Mouse (Mus musculus) limb, embryonic 14.5 days (tissue): Measurements from ENCODE around the gene Hoxd9. TPM values are rescaled to one million over a fixed set of nuclear protein-coding genes. Genes with fewer than 3 reads are reported as not detected.
A peak's percentile ranks its signal among the peaks of the same experiment; 100 is the strongest.

Source experiments
- ATAC-seq: fragments of 200-750 bp; cut with Nextera tagmentation; 2 replicates; pipeline ENCODE4 v1.8.0; 2017; ENCODE audit warnings: low read depth, moderate number of reproducible peaks, moderate TSS enrichment; ENCODE audit not compliant: low FRiP score
- DNase-seq: peaks from one replicate; pipeline ENCODE4 v3.0.0-alpha.2; 2015; ENCODE audit warnings: low spot score
- H3K27ac ChIP-seq: fragments of 300-500 bp; sonication (generic); replicated peaks from 2 replicates; pipeline ENCODE4 v1.5.1; 2014; ENCODE audit warnings: low read depth, mild to moderate bottlenecking, low read length, moderate library complexity, mixed read lengths
- H3K27me3 ChIP-seq: fragments of 300-500 bp; sonication (generic); 2 replicates; pipeline ENCODE4 v1.6.1; 2014; ENCODE audit warnings: low read length, mixed read lengths; ENCODE audit not compliant: control insufficient read depth, insufficient read depth
- H3K36me3 ChIP-seq: fragments of 300-500 bp; sonication (generic); 2 replicates; pipeline ENCODE4 v1.6.1; 2014; ENCODE audit warnings: mild to moderate bottlenecking, low read length, moderate library complexity, mixed read lengths; ENCODE audit not compliant: control insufficient read depth, insufficient read depth
- H3K4me1 ChIP-seq: fragments of 300-500 bp; sonication (generic); 2 replicates; pipeline ENCODE4 v1.6.1; 2014; ENCODE audit warnings: antibody characterized with exemption, low read length, mixed read lengths; ENCODE audit not compliant: control insufficient read depth, insufficient read depth
- H3K4me2 ChIP-seq: fragments of 300-500 bp; sonication (generic); replicated peaks from 2 replicates; pipeline ENCODE4 v1.6.1; 2014; ENCODE audit warnings: low read depth, mild to moderate bottlenecking, low read length, moderate library complexity; ENCODE audit not compliant: severe bottlenecking
- H3K4me3 ChIP-seq: fragments of 300-500 bp; sonication (generic); replicated peaks from 2 replicates; pipeline ENCODE4 v1.5.1; 2014; ENCODE audit warnings: low read length
- H3K9ac ChIP-seq: fragments of 300-500 bp; sonication (generic); 2 replicates; pipeline ENCODE4 v1.6.1; 2014; ENCODE audit warnings: mild to moderate bottlenecking, low read depth, low read length, moderate library complexity; ENCODE audit not compliant: severe bottlenecking
- H3K9me3 ChIP-seq: fragments of 300-500 bp; sonication (generic); 2 replicates; pipeline ENCODE4 v1.6.1; 2016; ENCODE audit warnings: low read length; ENCODE audit not compliant: control insufficient read depth
- POLR2A ChIP-seq: fragments of 200-500 bp; IDR thresholded peaks from 2 replicates; pipeline ENCODE4 v1.8.0; 2012; ENCODE audit warnings: inconsistent platforms, mild to moderate bottlenecking, moderate library complexity, borderline replicate concordance; ENCODE audit not compliant: insufficient read depth, insufficient read length; ENCODE audit errors: extremely low read depth
- WGBS: fragments of 180-500 bp; shearing (Covaris S2); extraction: QIAGEN DNeasy Blood & Tissue Kit; methylation state at CpG from one replicate; pipeline ENCODE4 v1.1.7; 2014; 5-methylcytosine and 5-hydroxymethylcytosine counted together
- polyA plus RNA-seq, 2 experiments: library from polyadenylated mRNA; depleted of rRNA in 1 of 2; stranded (reverse) in 1 of 2; unstranded in 1 of 2; fragments of >200 nt; fragmentation: Nextera tagmentation in 1 of 2; extraction: Ambion mirVana in 1 of 2; gene quantifications; 2 replicates each; pipeline versions ENCODE4 v1.2.1 to v1.2.3; 2012 to 2014

The Hoxd9 gene
- polyA plus RNA-seq, 2 experiments = 8.7 to 19.6 TPM

- ATAC-seq = no peak
- no peak for TF ChIP-seq POLR2A
- no peak overlapping the region for H3K4me2 ChIP-seq
- no peak overlapping the region for H3K4me3 ChIP-seq
- no peaks in the 10 kb centered on the region for H3K9me3 ChIP-seq
- peaks cover 98% of the 10 kb centered on the region for H3K27me3 ChIP-seq
- H3K9ac ChIP-seq = no peak overlapping the region
- H3K4me1 ChIP-seq = peaks cover 11% of the 10 kb centered on the region
- H3K27ac ChIP-seq = no peak overlapping the region
- H3K36me3 ChIP-seq = no peaks in the 10 kb centered on the region
- 53% methylated on average over 7 of the region's 7 CpGs for WGBS
- DNase-seq = no peak
These were observed 26.9 kb downstream of the Hoxd9 start for GRCm38 (mm10) chr2:74724244-74725015.

- WGBS = 31% methylated on average over 17 of the region's 17 CpGs
- H3K4me3 ChIP-seq = no peak overlapping the region
- no peaks in the 10 kb centered on the region for H3K36me3 ChIP-seq
- peaks cover 98% of the 10 kb centered on the region for H3K27me3 ChIP-seq
- no peak overlapping the region for H3K27ac ChIP-seq
- no peaks in the 10 kb centered on the region for H3K9me3 ChIP-seq
- peaks cover 11% of the 10 kb centered on the region for H3K4me1 ChIP-seq
- DNase-seq (no peak), ATAC-seq (no peak)
- no peak for TF ChIP-seq POLR2A
- no peak overlapping the region for H3K4me2 ChIP-seq
- no peak overlapping the region for H3K9ac ChIP-seq
These were observed 27.6 kb downstream of the Hoxd9 start for GRCm38 (mm10) chr2:74725171-74725570.

- TF ChIP-seq POLR2A = no peak
- Histone ChIP-seq H3K4me3 (peak within 1 kb of the TSS; percentile 34), H3K4me2 (peak within 1 kb of the TSS; percentile 55), H3K36me3 (no peaks in the 10 kb centered on the region), H3K4me1 (peaks cover 11% of the 10 kb centered on the region), H3K9ac (peak within 1 kb of the TSS; percentile 28; the same call in 1 of the 2 replicates), H3K9me3 (no peaks in the 10 kb centered on the region), H3K27me3 (peaks cover 98% of the 10 kb centered on the region), H3K27ac (no peak within 1 kb of the TSS)
- ATAC-seq (no peak), DNase-seq (no peak)
- WGBS = 45% methylated on average over 5 of the region's 5 CpGs
These were observed 29.0 kb downstream of the Hoxd9 start, which contains the start of gene Gm28230 for GRCm38 (mm10) chr2:74726551-74726950. Gm28230 (plus strand) TSS chr2:74726728.

GRCm38 (mm10) chr2:74726973-74727639, 29.6 kb downstream of the Hoxd9 start:
- peaks cover 98% of the 10 kb centered on the region for H3K27me3 ChIP-seq
- no peaks in the 10 kb centered on the region for H3K36me3 ChIP-seq
- peak overlapping the region; percentile 28; the same call in 1 of the 2 replicates for H3K9ac ChIP-seq
- H3K27ac ChIP-seq = no peak overlapping the region
- no peaks in the 10 kb centered on the region for H3K9me3 ChIP-seq
- ATAC-seq = no peak
- no peak for TF ChIP-seq POLR2A
- DNase-seq = no peak
- H3K4me3 ChIP-seq = peak overlapping the region; percentile 34
- WGBS = 6% methylated on average over 39 of the region's 43 CpGs
- peak overlapping the region; percentile 55 for H3K4me2 ChIP-seq
- peaks cover 11% of the 10 kb centered on the region for H3K4me1 ChIP-seq

- Histone ChIP-seq H3K27ac (no peak overlapping the region), H3K4me1 (peaks cover 13% of the 10 kb centered on the region), H3K4me3 (peak overlapping the region; percentile 34), H3K36me3 (no peaks in the 10 kb centered on the region), H3K9me3 (no peaks in the 10 kb centered on the region), H3K27me3 (peaks cover 98% of the 10 kb centered on the region), H3K9ac (peak overlapping the region; percentile 28; the same call in 1 of the 2 replicates), H3K4me2 (peak overlapping the region; percentile 55)
- TF ChIP-seq POLR2A = no peak
- DNase-seq (no peak), ATAC-seq (0 out of 2 replicates have a peak, but pooled peaks have one; percentile 13)
- 14% methylated on average over 25 of the region's 25 CpGs for WGBS
These were observed 30.2 kb downstream of the Hoxd9 start for GRCm38 (mm10) chr2:74727640-74728302.
